Mouse (Mus musculus): ENCODE results near the gene Gipc3. TPM values are rescaled to one million over a fixed set of nuclear protein-coding genes. Genes with fewer than 3 reads are reported as not detected.

The Gipc3 gene
- total and polyA plus RNA-seq, 2 experiments from 2014 or later = not detected

- 63% methylated on average over 2 of the region's 2 CpGs for WGBS
- Histone ChIP-seq H3K9me3 (ENCODE audit: low read length) (no peaks in the 10 kb centered on the region), H3K36me3 (ENCODE audit: insufficient read depth) (peaks cover 48% of the 10 kb centered on the region), H3K4me1 (ENCODE audit: insufficient read depth) (no peaks in the 10 kb centered on the region), H3K4me3 (ENCODE audit: low read depth, low read length) (no peak overlapping the region), H3K9ac (no peak overlapping the region), H3K27me3 (ENCODE audit: insufficient read depth, low read length) (no peaks in the 10 kb centered on the region), H3K27ac (ENCODE audit: low read depth, low read length) (no peak overlapping the region), H3K4me2 (ENCODE audit: low read depth) (no peak overlapping the region)
- ATAC-seq (no peak), DNase-seq (no peak)
- no peak for TF ChIP-seq CTCF (IDR thresholded peaks at IDR 0.05; ENCODE audit: low read depth)
Measured at GRCm38 (mm10) chr10:81327959-81328358, 15.1 kb downstream of the Gipc3 start.

- Histone ChIP-seq H3K9me3 (ENCODE audit: low read length) (no peaks in the 10 kb centered on the region), H3K27me3 (ENCODE audit: insufficient read depth, low read length) (no peaks in the 10 kb centered on the region), H3K4me2 (ENCODE audit: low read depth) (no peak overlapping the region), H3K9ac (no peak overlapping the region), H3K36me3 (ENCODE audit: insufficient read depth) (peaks cover 54% of the 10 kb centered on the region), H3K4me1 (ENCODE audit: insufficient read depth) (0 out of 2 replicates have a peak, but pooled peaks cover 1% of the 10 kb centered on the region), H3K4me3 (ENCODE audit: low read depth, low read length) (no peak overlapping the region), H3K27ac (ENCODE audit: low read depth, low read length) (0 out of 2 replicates have a peak overlapping the region, but pooled peaks have one; percentile 40)
- DNase-seq (no peak), ATAC-seq (no peak)
- 88% methylated on average over 6 of the region's 6 CpGs for WGBS
- TF ChIP-seq CTCF (IDR thresholded peaks at IDR 0.05; ENCODE audit: low read depth) = no peak
Measured at GRCm38 (mm10) chr10:81326858-81327257, 16.2 kb downstream of the Gipc3 start.

GRCm38 (mm10) chr10:81325781-81326180 is 17.3 kb downstream of the Gipc3 start:
- WGBS = 94% methylated on average over 18 of the region's 18 CpGs
- H3K27me3 ChIP-seq (ENCODE audit: insufficient read depth, low read length) = no peaks in the 10 kb centered on the region

GRCm38 (mm10) chr10:81325176-81325575 is 17.9 kb downstream of the Gipc3 start:
- H3K4me2 ChIP-seq (ENCODE audit: low read depth) = no peak overlapping the region
- H3K4me1 ChIP-seq (ENCODE audit: insufficient read depth) = 0 out of 2 replicates have a peak, but pooled peaks cover 5% of the 10 kb centered on the region
- H3K36me3 ChIP-seq (ENCODE audit: insufficient read depth) = peaks cover 54% of the 10 kb centered on the region
- DNase-seq = no peak
- TF ChIP-seq CTCF (IDR thresholded peaks at IDR 0.05; ENCODE audit: low read depth) = no peak
- no peak overlapping the region for H3K4me3 ChIP-seq (ENCODE audit: low read depth, low read length)
- ATAC-seq = no peak
- no peak overlapping the region for H3K27ac ChIP-seq (ENCODE audit: low read depth, low read length)
- no peak overlapping the region for H3K9ac ChIP-seq
- H3K9me3 ChIP-seq (ENCODE audit: low read length) = no peaks in the 10 kb centered on the region
- no peaks in the 10 kb centered on the region for H3K27me3 ChIP-seq (ENCODE audit: insufficient read depth, low read length)
- 95% methylated on average over 21 of the region's 21 CpGs for WGBS

More at GRCm38 (mm10) chr10:81325781-81326180, 17.3 kb downstream of the Gipc3 start:
- Histone ChIP-seq H3K36me3 (ENCODE audit: insufficient read depth) (peaks cover 54% of the 10 kb centered on the region), H3K27ac (ENCODE audit: low read depth, low read length) (no peak overlapping the region), H3K4me2 (ENCODE audit: low read depth) (no peak overlapping the region), H3K4me3 (ENCODE audit: low read depth, low read length) (no peak overlapping the region), H3K9ac (no peak overlapping the region), H3K9me3 (ENCODE audit: low read length) (no peaks in the 10 kb centered on the region), H3K4me1 (ENCODE audit: insufficient read depth) (0 out of 2 replicates have a peak, but pooled peaks cover 5% of the 10 kb centered on the region)
- DNase-seq (no peak), ATAC-seq (no peak)
- no peak for TF ChIP-seq CTCF (IDR thresholded peaks at IDR 0.05; ENCODE audit: low read depth)

GRCm38 (mm10) chr10:81323791-81324530 is 19.1 kb downstream of the Gipc3 start:
- 0 out of 2 replicates have a peak, but pooled peaks cover 5% of the 10 kb centered on the region for H3K4me1 ChIP-seq (ENCODE audit: insufficient read depth)
- no peak for TF ChIP-seq CTCF (IDR thresholded peaks at IDR 0.05; ENCODE audit: low read depth)
- no peaks in the 10 kb centered on the region for H3K27me3 ChIP-seq (ENCODE audit: insufficient read depth, low read length)
- no peak overlapping the region for H3K4me3 ChIP-seq (ENCODE audit: low read depth, low read length)
- ATAC-seq (no peak), DNase-seq (no peak)
- no peak overlapping the region for H3K27ac ChIP-seq (ENCODE audit: low read depth, low read length)
- H3K9me3 ChIP-seq (ENCODE audit: low read length) = no peaks in the 10 kb centered on the region
- H3K9ac ChIP-seq = no peak overlapping the region
- H3K4me2 ChIP-seq (ENCODE audit: low read depth) = no peak overlapping the region
- WGBS = 94% methylated on average over 18 of the region's 18 CpGs
- H3K36me3 ChIP-seq (ENCODE audit: insufficient read depth) = peaks cover 54% of the 10 kb centered on the region

GRCm38 (mm10) chr10:81323141-81323775 is 19.8 kb downstream of the Gipc3 start:
- H3K9ac ChIP-seq = no peak overlapping the region
- no peaks in the 10 kb centered on the region for H3K27me3 ChIP-seq (ENCODE audit: insufficient read depth, low read length)
- peaks cover 61% of the 10 kb centered on the region for H3K36me3 ChIP-seq (ENCODE audit: insufficient read depth)
- 0 out of 2 replicates have a peak, but pooled peaks cover 5% of the 10 kb centered on the region for H3K4me1 ChIP-seq (ENCODE audit: insufficient read depth)
- 94% methylated on average over 23 of the region's 23 CpGs for WGBS
- no peak overlapping the region for H3K4me2 ChIP-seq (ENCODE audit: low read depth)
- no peak overlapping the region for H3K4me3 ChIP-seq (ENCODE audit: low read depth, low read length)
- DNase-seq (no peak), ATAC-seq (no peak)
- H3K27ac ChIP-seq (ENCODE audit: low read depth, low read length) = no peak overlapping the region
- TF ChIP-seq CTCF (IDR thresholded peaks at IDR 0.05; ENCODE audit: low read depth) = no peak
- no peaks in the 10 kb centered on the region for H3K9me3 ChIP-seq (ENCODE audit: low read length)

GRCm38 (mm10) chr10:81322444-81322843 is 20.6 kb downstream of the Gipc3 start:
- no peak for TF ChIP-seq CTCF (IDR thresholded peaks at IDR 0.05; ENCODE audit: low read depth)
- no peak for DNase-seq
- Histone ChIP-seq H3K9ac (no peak overlapping the region), H3K27ac (ENCODE audit: low read depth, low read length) (no peak overlapping the region), H3K4me3 (ENCODE audit: low read depth, low read length) (no peak overlapping the region), H3K36me3 (ENCODE audit: insufficient read depth) (peaks cover 66% of the 10 kb centered on the region), H3K4me2 (ENCODE audit: low read depth) (no peak overlapping the region), H3K27me3 (ENCODE audit: insufficient read depth, low read length) (no peaks in the 10 kb centered on the region), H3K9me3 (ENCODE audit: low read length) (no peaks in the 10 kb centered on the region), H3K4me1 (ENCODE audit: insufficient read depth) (0 out of 2 replicates have a peak, but pooled peaks cover 5% of the 10 kb centered on the region)
- no peak for ATAC-seq
- 92% methylated on average over 27 of the region's 27 CpGs for WGBS

All from forebrain, postnatal 0 days (tissue).